Mouse (Mus musculus) liver, adult (tissue): ENCODE results near the gene Plch2.

ENCODE experiments used
- GATA4 ChIP-seq: IDR thresholded peaks from 2 replicates; pipeline ENCODE4 v1.6.1; 2014; ENCODE audit warnings: mild to moderate bottlenecking, low read length; ENCODE audit not compliant: insufficient replicate concordance

The Plch2 gene

DNA sequence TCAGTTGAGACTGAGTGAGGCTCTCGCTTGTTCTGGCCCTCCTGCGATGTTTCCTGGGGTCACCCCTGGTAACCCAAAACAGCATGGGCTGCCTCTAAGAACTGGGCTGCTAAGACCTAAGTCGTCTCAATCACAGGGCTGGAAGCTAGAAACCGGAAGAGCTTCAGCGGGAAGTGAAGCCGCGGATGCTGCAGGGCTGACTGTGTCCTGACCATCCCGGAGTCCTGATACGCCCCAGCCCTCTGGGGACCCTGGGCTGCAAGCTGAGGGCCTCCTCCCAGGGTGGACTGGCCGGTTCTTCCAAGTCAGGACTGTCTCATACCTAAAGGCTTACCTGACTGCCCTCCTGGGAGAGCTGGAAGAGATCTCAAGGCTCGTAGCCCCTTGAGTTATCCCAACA lies 39.8 kb downstream of the Plch2 start:
- no peak for TF ChIP-seq GATA4

GRCm38 (mm10) chr4:155015550-155015949 lies 41.0 kb downstream of the Plch2 start:
- TF ChIP-seq GATA4, result no peak

- TF ChIP-seq GATA4, result no peak
Measured at GRCm38 (mm10) chr4:155014791-155015190, 41.8 kb downstream of the Plch2 start.

GRCm38 (mm10) chr4:155014244-155014643 lies 42.3 kb downstream of the Plch2 start:
- no peak for TF ChIP-seq GATA4

- TF ChIP-seq GATA4, result no peak
Measured at GRCm38 (mm10) chr4:155012788-155013187, 43.8 kb downstream of the Plch2 start.

- TF ChIP-seq GATA4, result no peak
Measured at GRCm38 (mm10) chr4:155012115-155012514, 44.5 kb downstream of the Plch2 start.

DNA sequence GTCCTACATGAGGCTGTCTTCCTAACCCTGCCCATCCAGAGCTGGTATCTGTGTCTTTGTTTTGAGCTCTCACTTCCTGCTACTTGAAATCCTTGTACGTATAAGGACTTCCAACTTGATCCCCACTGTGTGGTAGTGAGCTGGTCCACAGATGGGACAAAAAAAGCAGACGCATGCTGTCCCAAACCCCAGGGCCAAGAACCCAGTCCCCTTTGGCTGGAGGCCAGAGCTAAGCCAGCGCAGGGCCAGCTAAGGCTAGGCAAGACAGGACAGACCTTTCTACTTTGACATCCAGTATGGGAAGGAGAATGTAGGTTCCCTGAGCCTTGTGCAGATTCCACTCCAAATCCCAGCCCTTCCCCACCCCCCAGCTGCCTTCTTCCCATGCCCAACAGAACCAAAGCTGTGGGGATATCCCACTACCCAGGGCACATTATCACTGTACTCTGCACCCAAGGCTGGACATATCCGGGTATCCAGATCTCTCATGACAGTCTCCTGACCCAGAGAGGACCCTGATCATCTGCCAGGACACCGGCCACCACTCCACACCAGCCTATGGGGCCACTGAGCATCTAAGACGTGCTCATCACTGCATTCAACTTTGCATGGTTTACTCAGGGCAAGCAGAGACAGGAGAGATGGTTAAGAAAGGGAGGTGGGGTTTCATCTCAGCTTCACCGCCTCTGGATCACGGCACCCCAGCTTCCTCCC lies 45.1 kb downstream of the Plch2 start:
- no peak for TF ChIP-seq GATA4

DNA sequence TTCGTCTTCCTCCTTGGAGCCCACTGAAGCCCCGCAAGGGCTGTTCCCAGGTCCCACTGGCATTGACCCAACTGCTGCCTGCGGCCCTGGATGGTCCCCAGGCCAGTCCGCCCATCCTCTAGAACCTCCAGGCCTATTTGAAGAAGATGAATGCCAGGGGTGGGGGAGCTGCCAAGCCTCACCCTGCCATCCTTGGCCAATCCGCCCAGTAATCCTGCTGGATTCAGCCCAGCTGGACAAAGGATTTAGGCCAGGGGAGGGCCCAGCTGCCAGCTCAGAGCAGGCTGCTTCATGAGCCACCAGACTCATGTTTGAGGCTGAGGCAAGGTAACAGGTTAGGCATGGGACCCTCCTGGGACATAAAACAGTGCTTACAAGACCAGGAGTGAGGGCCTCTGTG lies 45.7 kb downstream of the Plch2 start:
- TF ChIP-seq GATA4, result no peak

DNA sequence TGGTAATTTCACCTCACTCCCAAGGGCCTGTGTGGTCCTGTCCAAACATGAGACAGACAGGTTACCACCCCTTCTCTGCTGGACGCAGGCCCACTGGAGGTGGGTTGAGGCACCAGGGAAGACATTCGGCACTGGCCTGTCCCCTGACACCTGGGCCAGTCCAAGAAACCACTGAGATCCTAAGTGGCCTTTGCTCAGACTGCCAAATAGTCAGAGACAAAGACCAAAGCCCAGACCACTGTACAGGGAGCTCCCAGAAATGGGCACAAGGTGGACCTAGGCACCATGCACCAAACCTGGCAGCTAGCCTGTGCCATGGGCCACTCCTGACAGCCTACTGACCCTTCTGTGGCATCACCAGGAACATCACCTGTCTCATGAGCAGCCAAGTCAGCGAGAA lies 47.4 kb downstream of the Plch2 start:
- TF ChIP-seq GATA4, result no peak

DNA sequence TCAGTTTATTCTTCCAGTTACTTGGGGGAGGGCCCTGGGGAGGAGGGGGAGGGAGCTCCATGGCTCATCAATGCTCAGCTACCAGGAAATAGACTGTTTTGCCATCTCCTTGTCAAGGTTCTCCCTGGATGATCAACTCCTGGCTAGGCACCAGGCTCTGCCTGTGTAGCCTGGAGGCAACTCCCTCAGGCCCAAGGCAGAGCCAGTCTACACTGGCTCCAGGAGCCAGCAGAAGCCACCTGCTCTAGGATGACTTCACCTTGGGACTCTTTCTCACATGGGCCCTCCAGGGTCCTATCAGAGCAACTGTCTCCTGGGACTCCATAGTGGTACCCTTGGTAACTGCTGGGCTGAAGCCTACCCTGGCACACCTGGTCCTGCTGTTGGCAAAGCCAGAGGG lies 48.5 kb downstream of the Plch2 start:
- no peak for TF ChIP-seq GATA4

DNA sequence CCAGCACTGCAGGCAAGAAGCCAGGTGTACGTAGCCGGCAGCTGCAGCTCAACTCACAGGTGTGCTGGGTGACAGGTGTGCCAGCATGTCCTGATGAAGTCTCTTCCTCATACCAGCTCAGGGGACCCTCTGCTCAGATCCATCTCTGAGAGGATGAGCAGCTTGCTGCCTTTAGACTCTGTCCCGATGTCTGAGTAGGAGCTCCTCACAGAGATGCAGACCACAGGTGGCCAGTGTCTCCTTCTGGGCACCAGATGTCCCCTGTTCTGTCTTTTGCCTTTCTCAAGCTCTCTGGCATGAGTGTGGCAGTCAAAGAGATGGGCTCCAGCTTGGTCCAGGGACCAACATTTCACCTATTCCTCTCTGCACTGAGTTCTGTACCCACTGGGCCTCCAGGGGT lies 48.9 kb downstream of the Plch2 start:
- no peak for TF ChIP-seq GATA4

- no peak for TF ChIP-seq GATA4
Measured at GRCm38 (mm10) chr4:155006296-155006695, 50.3 kb downstream of the Plch2 start.

- no peak for TF ChIP-seq GATA4
Measured at GRCm38 (mm10) chr4:155005278-155005677, 51.3 kb downstream of the Plch2 start.

DNA sequence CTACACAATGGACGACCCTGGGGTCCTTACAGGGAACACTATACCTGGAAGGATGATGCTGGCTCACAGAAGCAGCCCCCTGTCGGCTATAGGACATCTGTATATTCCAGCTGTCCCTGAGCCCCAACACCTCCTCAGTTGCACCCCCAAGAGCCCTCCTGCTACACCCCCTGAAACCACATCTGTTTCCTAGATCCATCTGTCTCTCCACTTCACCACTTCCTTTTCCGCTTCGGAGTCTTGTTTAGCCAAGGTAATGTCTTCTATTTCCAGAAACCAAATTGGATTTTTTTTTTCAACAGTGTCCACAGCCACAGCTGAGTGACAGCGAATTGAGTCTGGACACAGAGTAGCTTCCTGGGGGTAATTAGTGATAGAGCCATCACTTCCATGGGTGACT lies 57.2 kb downstream of the Plch2 start:
- no peak for TF ChIP-seq GATA4

- no peak for TF ChIP-seq GATA4
Measured at GRCm38 (mm10) chr4:154996572-154997154, 59.9 kb downstream of the Plch2 start.

DNA sequence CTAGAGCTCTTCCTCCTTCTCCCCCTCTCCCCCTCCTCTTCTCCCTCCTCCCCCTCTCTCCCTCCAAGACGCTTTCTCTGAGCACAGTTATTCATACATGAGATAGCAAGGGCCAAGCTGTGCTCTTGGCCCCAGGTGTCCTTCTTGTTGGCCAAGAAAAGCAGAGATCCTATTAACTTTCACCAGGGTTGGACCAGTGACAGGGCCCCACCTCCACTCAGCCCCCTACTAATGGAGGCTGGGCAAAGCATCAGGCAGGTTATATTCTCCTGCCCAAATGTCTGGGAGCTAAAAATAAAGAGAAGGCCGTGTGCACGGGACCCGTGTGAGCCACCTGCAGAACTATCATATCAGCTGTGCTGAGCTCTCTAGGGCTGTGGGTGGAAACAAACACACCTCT lies 61.7 kb downstream of the Plch2 start:
- TF ChIP-seq GATA4, result no peak

DNA sequence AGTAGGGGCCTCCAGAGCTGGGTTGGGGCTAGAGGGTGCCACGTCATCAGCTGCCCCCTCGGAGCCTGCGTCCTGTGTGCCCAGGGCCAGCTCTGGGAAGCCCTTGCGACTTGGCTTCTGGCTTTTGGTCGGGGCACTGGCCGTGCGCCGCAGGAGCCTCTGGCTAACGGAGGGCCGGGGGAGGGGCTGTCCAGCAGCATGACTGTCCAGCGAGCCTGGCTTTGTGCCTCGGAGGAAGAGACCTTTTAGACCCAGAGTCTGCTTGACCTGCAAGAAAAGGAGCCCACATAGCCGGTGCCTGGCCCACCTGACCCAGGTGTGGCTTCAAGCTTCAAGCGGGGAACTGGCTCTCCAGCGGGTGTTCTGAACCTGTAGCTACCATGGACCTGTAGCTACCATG lies 69.8 kb downstream of the Plch2 start:
- TF ChIP-seq GATA4, result no peak

- TF ChIP-seq GATA4, result no peak
Measured at GRCm38 (mm10) chr4:154986096-154986495, 70.5 kb downstream of the Plch2 start.
